Mouse (Mus musculus) frontal cortex, postnatal 10 days (tissue): ENCODE data around the gene Tmem273.
A peak's percentile ranks its signal among the peaks of the same experiment; 100 is the strongest.

Experiments
- DNase-seq, 2 experiments: peaks; one replicate each; pipeline ENCODE4 v3.0.0; 2022; ENCODE audit warnings: low spot score in 2 of 2, mixed read lengths in 1 of 2

The Tmem273 gene

GRCm38 (mm10) chr14:32812429-32812828, 26.7 kb downstream of the Tmem273 start:
- no peak for DNase-seq

DNA sequence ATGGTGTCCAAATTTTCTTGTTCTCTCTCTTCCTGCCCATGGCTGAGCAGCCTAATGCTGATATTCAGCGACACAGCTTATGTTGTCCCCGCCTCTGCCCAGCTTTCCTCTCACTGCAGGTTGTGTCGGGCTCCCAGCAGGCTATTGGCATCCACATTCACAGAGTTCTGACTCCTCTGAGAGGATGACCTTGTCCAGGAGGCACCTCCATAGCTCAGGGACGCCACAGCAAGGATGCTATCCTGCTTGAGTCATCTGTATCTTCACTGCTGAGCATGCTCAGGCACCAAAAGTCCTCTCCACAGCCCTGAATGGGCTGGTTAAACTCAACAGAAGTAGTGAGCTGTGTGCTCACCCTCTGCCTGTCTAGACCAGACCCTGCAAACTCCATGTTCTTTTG, 29.2 kb downstream of the Tmem273 start:
- no peak for DNase-seq

GRCm38 (mm10) chr14:32816533-32816932, 30.8 kb downstream of the Tmem273 start:
- DNase-seq: no peak

DNA sequence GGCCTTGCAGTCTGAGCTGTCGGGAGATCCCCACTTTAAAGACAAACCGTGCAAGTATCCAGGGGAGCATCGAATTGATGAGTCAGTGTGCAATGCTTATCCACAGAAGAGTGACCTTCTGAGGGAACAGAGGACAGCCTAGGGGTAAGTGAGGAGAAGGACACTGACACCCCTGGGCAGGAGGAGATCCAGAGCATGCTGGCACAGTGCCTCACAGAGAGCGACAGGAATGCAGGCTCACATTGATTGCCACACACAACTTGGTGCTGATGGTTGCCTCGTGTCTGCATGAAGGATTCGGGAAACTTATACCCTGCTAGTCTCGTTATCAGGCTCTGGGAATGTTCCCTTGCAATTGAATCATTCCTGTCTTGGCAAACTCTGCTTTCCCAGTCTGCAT, 31.5 kb downstream of the Tmem273 start:
- DNase-seq: no peak

DNA sequence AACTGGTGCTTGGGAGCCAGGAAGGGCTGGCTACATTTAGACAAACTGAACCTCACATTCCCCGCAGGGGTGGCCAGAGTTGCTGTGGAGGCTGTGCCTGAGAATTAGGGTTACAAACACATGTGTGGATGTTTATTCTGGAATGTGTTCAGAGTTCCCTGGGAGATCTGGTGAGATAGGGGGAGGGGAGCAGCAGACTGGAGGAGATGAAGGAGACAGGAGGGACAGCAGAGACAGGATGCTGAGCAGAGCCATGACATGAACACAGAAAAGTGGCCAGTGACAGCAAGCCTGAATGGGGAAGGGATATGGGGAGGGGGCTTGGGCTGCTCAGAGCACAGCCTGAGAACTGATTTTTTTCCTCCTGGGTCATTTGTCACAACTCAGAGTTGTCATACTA, 33.5 kb downstream of the Tmem273 start:
- no peak for DNase-seq

DNA sequence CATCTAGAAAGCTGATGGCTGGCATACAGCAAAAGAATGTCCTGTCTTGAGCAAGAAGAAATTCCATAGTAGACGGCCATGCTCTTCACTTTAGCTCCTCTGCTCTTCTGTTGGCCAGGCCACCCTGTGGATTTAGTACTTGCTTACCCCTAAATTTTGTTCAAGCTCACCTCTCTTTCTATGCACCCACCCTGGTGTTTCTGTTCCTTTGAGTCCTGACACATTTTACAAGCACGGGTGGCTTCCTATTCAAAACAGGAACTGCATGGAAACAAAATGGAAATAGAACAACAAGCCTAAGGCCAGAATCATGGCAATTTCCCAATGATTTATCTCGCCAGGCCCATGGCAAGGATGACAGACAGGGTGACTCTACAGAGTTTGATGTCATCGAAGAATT, 37.0 kb downstream of the Tmem273 start:
- no peak for DNase-seq

DNA sequence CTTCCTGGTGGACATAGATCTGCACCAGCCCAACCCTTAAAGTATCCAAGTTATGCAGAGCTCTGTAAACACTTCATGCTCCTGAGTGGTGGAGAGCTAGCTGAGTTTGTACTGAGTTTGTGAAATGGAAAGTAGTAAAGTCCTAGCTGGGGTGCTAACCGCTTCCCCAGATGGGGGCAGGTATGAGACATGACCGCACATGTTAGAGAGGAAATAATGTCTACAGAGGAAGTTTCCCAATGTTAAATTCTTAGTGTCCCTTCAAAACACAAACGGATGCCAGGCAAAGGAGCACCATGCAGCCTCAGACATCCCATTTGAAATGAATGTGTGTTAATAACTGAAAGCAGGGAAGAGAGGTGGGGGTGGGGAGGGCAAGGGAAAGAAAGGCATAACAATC, 38.1 kb downstream of the Tmem273 start:
- DNase-seq: no peak

- DNase-seq: no peak
Observed at GRCm38 (mm10) chr14:32824267-32825150, 38.7 kb downstream of the Tmem273 start.

DNA sequence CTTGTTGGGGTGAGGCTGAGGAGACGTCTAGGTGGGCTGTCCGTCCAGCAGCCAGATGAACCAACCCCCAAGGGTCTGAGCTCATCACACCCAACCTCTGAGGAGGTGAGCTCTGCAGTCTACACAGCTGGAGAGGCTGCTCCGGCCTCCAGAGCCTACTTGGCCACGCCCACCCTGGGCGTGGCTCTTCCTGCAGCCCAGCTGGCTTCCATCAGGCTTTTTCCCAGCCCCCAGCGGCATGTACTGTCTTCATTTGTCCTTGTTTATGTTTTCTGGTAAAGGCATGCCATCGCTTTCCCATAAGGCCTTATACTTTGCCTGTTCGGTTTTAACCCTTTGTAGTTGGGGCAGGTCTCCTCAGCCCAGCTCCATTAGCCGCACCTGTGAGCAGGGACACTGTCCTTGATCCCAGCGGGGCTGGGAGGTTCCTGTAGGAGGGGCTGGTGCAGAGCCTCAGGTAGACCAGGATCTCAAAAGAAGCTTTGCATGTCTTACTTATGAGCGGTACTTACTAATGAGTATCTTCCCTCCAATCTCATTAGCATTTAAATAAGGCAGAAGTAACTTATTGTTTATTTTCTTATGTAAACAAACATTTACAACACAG, 39.8 kb downstream of the Tmem273 start:
- DNase-seq: no peak

DNA sequence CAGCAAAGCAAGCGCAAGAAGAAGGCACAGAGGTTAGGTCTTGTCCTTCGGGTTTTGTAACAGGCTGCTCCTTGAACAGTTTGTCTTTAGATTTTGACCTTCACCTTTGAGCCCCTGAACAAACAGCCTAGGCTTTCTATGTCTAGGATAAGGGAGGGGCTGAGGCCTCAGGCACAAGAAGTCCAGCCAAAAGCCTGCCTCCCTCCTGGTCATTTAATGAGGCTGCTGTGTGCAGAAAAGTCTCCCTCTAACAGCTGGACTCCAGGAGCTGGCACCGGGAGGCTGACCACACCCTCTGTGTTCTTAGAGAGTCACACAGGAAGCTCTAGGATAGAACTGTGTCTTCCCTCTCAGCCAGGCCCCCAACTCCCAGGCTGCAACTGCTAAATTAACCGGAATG, 41.4 kb downstream of the Tmem273 start:
- DNase-seq: no peak

DNA sequence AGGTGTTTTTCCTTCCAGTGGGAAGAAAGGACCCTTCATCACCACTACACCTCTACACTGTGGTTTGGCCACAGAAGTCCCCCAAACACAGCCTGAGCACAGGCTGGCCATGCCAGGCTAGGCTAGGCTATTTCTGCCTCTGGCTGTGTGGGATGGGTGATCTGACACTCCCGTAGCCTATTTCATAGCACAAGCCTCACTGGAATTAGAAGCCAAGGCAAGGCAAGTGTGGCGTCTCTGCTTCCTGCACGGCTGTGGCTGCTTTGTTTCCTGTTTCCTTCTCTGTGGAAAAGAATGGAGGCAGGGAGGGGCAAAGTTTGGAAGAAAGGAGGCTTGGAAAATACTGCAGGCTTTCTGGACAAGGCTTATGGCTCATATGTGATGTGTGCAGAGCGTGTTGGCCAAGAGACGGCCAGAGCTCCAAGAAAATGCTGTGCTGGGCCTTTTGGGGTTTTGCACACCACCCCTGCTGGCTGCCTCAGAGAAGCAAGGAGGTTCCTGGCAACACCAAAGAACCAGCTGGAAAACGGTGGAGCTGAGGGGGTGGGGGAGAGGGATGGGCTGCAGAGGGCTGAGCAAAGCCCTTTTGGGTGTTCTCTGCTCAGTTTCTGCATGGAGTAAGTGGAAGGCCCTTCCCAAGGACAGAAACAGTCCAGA, 42.4 kb downstream of the Tmem273 start:
- no peak for DNase-seq

DNA sequence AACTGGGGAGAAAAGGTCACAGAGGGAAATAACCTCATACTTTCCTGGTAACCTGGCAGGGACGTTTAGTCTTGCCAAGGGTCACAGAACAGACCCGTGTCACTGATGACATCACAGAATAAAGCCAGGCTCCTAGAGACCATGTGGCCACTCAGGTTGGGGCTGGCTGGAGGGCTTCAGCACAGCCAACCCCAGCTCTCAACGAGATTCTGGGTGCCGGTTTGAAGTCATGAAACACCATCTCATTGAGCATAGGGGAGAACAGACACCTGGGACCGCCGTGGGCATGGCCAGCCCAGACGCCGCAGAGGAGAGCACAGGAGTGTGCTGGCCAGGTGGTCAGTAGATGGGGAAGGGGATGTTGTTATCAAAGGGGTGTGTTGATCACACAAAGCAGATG, 48.1 kb downstream of the Tmem273 start, which contains the start of gene Fam170b:
TSS of gene Fam170b (plus strand) at position 116 of the 400 bp plus-strand sequence.
- DNase-seq: no peak

DNA sequence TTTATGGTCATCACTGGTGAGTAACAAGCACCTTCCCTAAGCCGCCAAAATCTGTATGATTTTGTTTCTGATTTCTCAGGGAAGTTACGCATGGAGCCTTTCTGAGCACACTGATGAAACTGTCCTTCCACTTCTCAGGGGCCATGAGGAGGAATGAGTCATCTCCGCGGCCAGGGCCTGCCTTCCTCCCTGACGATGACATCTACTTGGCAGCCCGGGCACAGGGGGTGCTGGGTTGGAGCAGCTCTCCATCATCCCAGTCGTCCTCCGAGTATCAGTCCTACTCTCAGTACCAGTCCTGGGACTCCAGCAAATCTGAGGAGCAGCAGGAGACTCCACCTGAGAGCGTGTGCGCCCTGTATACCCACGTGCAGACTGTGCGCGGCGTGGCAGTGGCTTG, 49.4 kb downstream of the Tmem273 start:
- DNase-seq: no peak

- no peak for DNase-seq
Observed at GRCm38 (mm10) chr14:32835596-32835995, 49.8 kb downstream of the Tmem273 start.

GRCm38 (mm10) chr14:32836191-32836590, 50.4 kb downstream of the Tmem273 start:
- no peak for DNase-seq

DNA sequence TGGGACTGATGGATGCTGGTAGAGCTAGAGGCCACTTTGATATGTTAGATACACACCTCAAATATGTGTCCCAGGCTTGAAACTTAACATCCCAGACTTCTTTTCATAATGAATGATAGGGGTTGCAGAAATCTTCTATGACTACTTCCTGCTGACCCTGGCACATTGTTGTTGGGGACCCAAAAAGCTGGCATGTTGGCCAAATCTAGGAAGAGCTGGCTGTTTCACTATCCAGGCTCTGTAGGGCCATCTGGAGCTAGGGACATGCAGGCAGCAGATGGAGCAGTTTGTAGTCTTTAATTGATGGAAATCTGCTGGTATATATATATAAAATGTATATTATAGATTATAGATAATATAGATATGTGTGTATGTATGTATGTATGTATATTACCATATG, 56.3 kb downstream of the Tmem273 start:
- DNase-seq: no peak

DNA sequence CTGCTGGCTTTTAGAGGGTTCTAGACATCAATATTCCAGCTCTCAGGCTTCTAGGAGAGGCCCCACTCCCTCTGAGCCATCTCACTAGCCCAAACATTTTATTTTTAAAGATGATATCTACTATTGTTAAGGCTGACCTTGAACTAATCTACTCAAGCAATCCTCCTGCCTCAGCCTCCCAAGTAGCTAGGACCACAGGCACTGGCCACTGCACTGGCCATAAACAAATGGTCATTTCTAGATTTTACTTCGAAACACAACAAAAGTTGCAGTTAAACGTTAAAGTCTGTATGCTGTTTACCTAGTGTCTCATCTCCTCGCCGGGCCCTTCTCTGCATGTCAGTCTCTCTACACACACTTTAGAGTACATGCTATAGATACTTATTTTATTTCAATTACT, 68.3 kb downstream of the Tmem273 start:
- DNase-seq: no peak

DNA sequence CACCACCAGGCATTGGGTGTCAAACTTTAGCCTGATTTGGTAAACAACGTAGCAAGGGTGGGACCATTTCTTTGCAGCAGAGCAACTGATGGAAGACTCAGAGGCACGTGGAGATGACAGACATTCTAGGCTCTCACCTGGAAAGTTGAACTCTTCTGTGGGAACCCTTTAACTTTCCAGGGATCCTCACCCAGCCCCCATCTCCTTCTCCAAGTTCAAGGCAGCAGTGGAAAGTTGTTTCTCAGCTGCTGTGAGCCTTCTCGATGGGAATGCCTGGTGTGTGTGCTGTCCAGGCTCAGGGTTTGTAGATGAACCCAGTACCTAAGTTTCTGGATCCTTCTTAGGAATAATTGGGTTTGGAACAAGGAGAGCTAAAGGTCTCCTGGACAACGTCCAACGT, 70.5 kb downstream of the Tmem273 start:
- DNase-seq: no peak

GRCm38 (mm10) chr14:32856681-32857328, 71.0 kb downstream of the Tmem273 start, which contains the start of gene Vstm4:
Gene Vstm4, plus strand, starts transcription at chr14:32856756.
- peak in 1 of 2 experiments; percentile 56 for DNase-seq

- DNase-seq: no peak
Observed at GRCm38 (mm10) chr14:32858361-32858760, 72.6 kb downstream of the Tmem273 start.

GRCm38 (mm10) chr14:32858941-32859510, 73.3 kb downstream of the Tmem273 start:
- DNase-seq: no peak
